Mouse (Mus musculus) spleen, postnatal 4 days (tissue): ENCODE results near the gene Zfp92.
"Not testable (repeated sequence)": the region's sequence is repeated elsewhere in the genome, so short reads cannot be mapped to it uniquely, and the experiment has no call there.

Source experiments
- DNase-seq, 2 experiments: peaks; one replicate each; pipeline ENCODE4 v3.0.0; 2022; ENCODE audit warnings: low spot score in 2 of 2

Zfp92 gene

GRCm38 (mm10) chrX:73410880-73411517 lies at the start of gene Zfp92:
Gene Zfp92 (plus strand): TSS chrX:73411096.
- no peak for DNase-seq

- no peak for DNase-seq
These were observed 47.6 kb upstream of the Zfp92 start for GRCm38 (mm10) chrX:73363291-73363690.

- no peak for DNase-seq
These were observed 26.5 kb upstream of the Zfp92 start for GRCm38 (mm10) chrX:73384419-73384818.

- no peak for DNase-seq
These were observed 26.0 kb upstream of the Zfp92 start for GRCm38 (mm10) chrX:73384924-73385323.

GRCm38 (mm10) chrX:73391481-73391880 lies 19.4 kb upstream of the Zfp92 start:
- DNase-seq: no peak

- no peak for DNase-seq
These were observed 14.4 kb upstream of the Zfp92 start for GRCm38 (mm10) chrX:73396446-73396845.

- DNase-seq: not testable (repeated sequence)
These were observed 12.3 kb upstream of the Zfp92 start, which contains the start of gene Gm18336 for GRCm38 (mm10) chrX:73398636-73399035. Gene Gm18336 (minus strand): TSS chrX:73398736.

GRCm38 (mm10) chrX:73400951-73401350 lies 9.9 kb upstream of the Zfp92 start:
- DNase-seq: no peak

GRCm38 (mm10) chrX:73401616-73402015 lies 9.3 kb upstream of the Zfp92 start:
- no peak for DNase-seq

- no peak for DNase-seq
These were observed 1.9 kb downstream of the Zfp92 start for GRCm38 (mm10) chrX:73412767-73413166.

- no peak for DNase-seq
These were observed 19.1 kb downstream of the Zfp92 start for GRCm38 (mm10) chrX:73430036-73430435.

GRCm38 (mm10) chrX:73432850-73433249 lies 22.0 kb downstream of the Zfp92 start:
- no peak for DNase-seq

- DNase-seq: no peak
These were observed 24.4 kb downstream of the Zfp92 start, which contains the start of gene Trex2 for GRCm38 (mm10) chrX:73435252-73435651. Gene Trex2 (minus strand): TSS chrX:73435344.

GRCm38 (mm10) chrX:73441428-73441827 lies 30.5 kb downstream of the Zfp92 start:
- DNase-seq: no peak

- DNase-seq: peak; percentile 50 to 82
These were observed 41.1 kb downstream of the Zfp92 start for GRCm38 (mm10) chrX:73451949-73452348.

- DNase-seq: peak; percentile 87 to 89
These were observed 48.0 kb downstream of the Zfp92 start, which contains the start of gene Haus7 for GRCm38 (mm10) chrX:73458877-73459392. Gene Haus7 (minus strand): TSS chrX:73459044.

GRCm38 (mm10) chrX:73460792-73461191 lies 49.9 kb downstream of the Zfp92 start:
- no peak for DNase-seq

- DNase-seq: no peak
These were observed 54.7 kb downstream of the Zfp92 start for GRCm38 (mm10) chrX:73465483-73466186.

GRCm38 (mm10) chrX:73467446-73468241 lies 56.7 kb downstream of the Zfp92 start:
- no peak for DNase-seq

- no peak for DNase-seq
These were observed 57.4 kb downstream of the Zfp92 start for GRCm38 (mm10) chrX:73468330-73468729.

- DNase-seq: no peak
These were observed 57.9 kb downstream of the Zfp92 start for GRCm38 (mm10) chrX:73468752-73469151.

GRCm38 (mm10) chrX:73471764-73472163 lies 60.9 kb downstream of the Zfp92 start:
- DNase-seq: no peak
